Mouse (Mus musculus): ENCODE results near the gene Cradd. TPM values are rescaled to one million over a fixed set of nuclear protein-coding genes. Genes with fewer than 3 reads are reported as not detected.

The Cradd gene
- polyA plus RNA-seq, 1 experiment from 2014 or later: 11.6 TPM

- ATAC-seq (ENCODE audit: low FRiP score): no peak
- no peak overlapping the region for H3K27ac ChIP-seq
- H3K27me3 ChIP-seq (ENCODE audit: control insufficient read depth, insufficient read depth, low read length): no peaks in the 10 kb centered on the region
- no peak overlapping the region for H3K4me2 ChIP-seq (replicated peaks)
- 89% methylated on average over 8 of the region's 8 CpGs for WGBS
- no peaks in the 10 kb centered on the region for H3K36me3 ChIP-seq (replicated peaks; ENCODE audit: control insufficient read depth, insufficient read depth)
- H3K9ac ChIP-seq: no peak overlapping the region
- no peaks in the 10 kb centered on the region for H3K9me3 ChIP-seq (ENCODE audit: control insufficient read depth, low read length)
- H3K4me1 ChIP-seq (replicated peaks; ENCODE audit: control insufficient read depth, insufficient read depth, low read length): 0 out of 2 replicates have a peak, but pooled peaks cover 5% of the 10 kb centered on the region
- no peak for DNase-seq (ENCODE audit: low spot score)
- H3K4me3 ChIP-seq (replicated peaks; ENCODE audit: low read length): no peak overlapping the region
Observed at GRCm38 (mm10) chr10:95300178-95300793, 23.6 kb downstream of the Cradd start.

DNA sequence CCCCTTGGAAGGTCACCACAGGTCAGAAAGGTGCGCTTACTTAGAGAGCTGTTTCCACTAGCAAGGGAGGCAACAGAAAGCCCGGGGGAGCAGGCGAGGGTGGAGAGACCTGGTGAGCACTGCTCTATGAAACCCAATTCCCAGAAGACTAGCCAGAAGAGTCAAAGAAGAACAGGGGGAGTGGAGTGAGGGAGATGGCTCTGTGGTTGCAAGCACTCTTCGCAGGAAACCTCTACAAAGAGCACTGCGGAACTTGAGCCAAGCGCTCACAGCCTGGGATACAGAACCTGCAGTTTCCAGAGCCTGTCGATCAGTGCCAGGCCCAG, 24.2 kb downstream of the Cradd start:
- WGBS: 83% methylated on average over 7 of the region's 7 CpGs
- DNase-seq (ENCODE audit: low spot score) (no peak), ATAC-seq (ENCODE audit: low FRiP score) (no peak)
- Histone ChIP-seq H3K4me1 (replicated peaks; ENCODE audit: control insufficient read depth, insufficient read depth, low read length) (0 out of 2 replicates have a peak, but pooled peaks cover 5% of the 10 kb centered on the region), H3K27me3 (ENCODE audit: control insufficient read depth, insufficient read depth, low read length) (no peaks in the 10 kb centered on the region), H3K4me2 (replicated peaks) (no peak overlapping the region), H3K36me3 (replicated peaks; ENCODE audit: control insufficient read depth, insufficient read depth) (no peaks in the 10 kb centered on the region), H3K27ac (no peak overlapping the region), H3K9me3 (ENCODE audit: control insufficient read depth, low read length) (no peaks in the 10 kb centered on the region), H3K4me3 (replicated peaks; ENCODE audit: low read length) (no peak overlapping the region), H3K9ac (no peak overlapping the region)

- WGBS: 85% methylated on average over 18 of the region's 18 CpGs
Observed at GRCm38 (mm10) chr10:95299010-95299807, 24.7 kb downstream of the Cradd start.

GRCm38 (mm10) chr10:95298504-95298903, 25.4 kb downstream of the Cradd start:
- Histone ChIP-seq H3K9me3 (ENCODE audit: control insufficient read depth, low read length) (no peaks in the 10 kb centered on the region), H3K9ac (no peak overlapping the region), H3K4me1 (replicated peaks; ENCODE audit: control insufficient read depth, insufficient read depth, low read length) (0 out of 2 replicates have a peak, but pooled peaks cover 5% of the 10 kb centered on the region), H3K36me3 (replicated peaks; ENCODE audit: control insufficient read depth, insufficient read depth) (no peaks in the 10 kb centered on the region), H3K4me2 (replicated peaks) (no peak overlapping the region), H3K27ac (no peak overlapping the region), H3K27me3 (ENCODE audit: control insufficient read depth, insufficient read depth, low read length) (no peaks in the 10 kb centered on the region), H3K4me3 (replicated peaks; ENCODE audit: low read length) (no peak overlapping the region)
- ATAC-seq (ENCODE audit: low FRiP score) (no peak), DNase-seq (ENCODE audit: low spot score) (no peak)
- 83% methylated on average over 6 of the region's 6 CpGs for WGBS

More at GRCm38 (mm10) chr10:95299010-95299807, 24.7 kb downstream of the Cradd start:
- no peak for DNase-seq (ENCODE audit: low spot score)
- Histone ChIP-seq H3K4me2 (replicated peaks) (no peak overlapping the region), H3K27me3 (ENCODE audit: control insufficient read depth, insufficient read depth, low read length) (no peaks in the 10 kb centered on the region), H3K9ac (no peak overlapping the region), H3K9me3 (ENCODE audit: control insufficient read depth, low read length) (no peaks in the 10 kb centered on the region), H3K36me3 (replicated peaks; ENCODE audit: control insufficient read depth, insufficient read depth) (no peaks in the 10 kb centered on the region), H3K27ac (no peak overlapping the region), H3K4me3 (replicated peaks; ENCODE audit: low read length) (no peak overlapping the region), H3K4me1 (replicated peaks; ENCODE audit: control insufficient read depth, insufficient read depth, low read length) (0 out of 2 replicates have a peak, but pooled peaks cover 5% of the 10 kb centered on the region)
- ATAC-seq (ENCODE audit: low FRiP score): no peak

DNA sequence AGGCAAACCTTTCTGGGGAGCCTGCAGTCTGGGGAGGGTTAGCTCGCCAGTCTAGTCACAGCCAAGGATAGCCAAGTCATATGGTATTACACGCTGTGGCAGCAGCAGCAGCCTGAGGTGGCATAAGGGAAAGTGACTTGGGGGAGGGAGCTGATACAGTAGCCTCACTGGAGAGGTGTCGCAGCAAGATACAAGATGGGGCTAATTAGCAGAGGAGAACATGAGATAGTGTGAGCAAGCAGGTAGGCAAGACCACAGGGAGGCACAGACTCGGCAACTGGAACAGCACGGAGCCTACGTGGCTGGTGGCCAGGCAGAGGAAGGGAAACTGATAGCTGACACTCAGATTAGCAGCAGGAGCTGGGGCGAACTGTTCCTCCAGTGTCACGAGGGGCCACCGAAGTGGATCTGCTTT, 26.2 kb downstream of the Cradd start:
- H3K9me3 ChIP-seq (ENCODE audit: control insufficient read depth, low read length): no peaks in the 10 kb centered on the region
- H3K4me2 ChIP-seq (replicated peaks): no peak overlapping the region
- DNase-seq (ENCODE audit: low spot score): no peak
- H3K4me1 ChIP-seq (replicated peaks; ENCODE audit: control insufficient read depth, insufficient read depth, low read length): 0 out of 2 replicates have a peak, but pooled peaks cover 5% of the 10 kb centered on the region
- peak; percentile 66; the same call in 1 of the 2 replicates for ATAC-seq (ENCODE audit: low FRiP score)
- no peak overlapping the region for H3K27ac ChIP-seq
- WGBS: 58% methylated on average over 9 of the region's 9 CpGs
- H3K27me3 ChIP-seq (ENCODE audit: control insufficient read depth, insufficient read depth, low read length): no peaks in the 10 kb centered on the region
- H3K4me3 ChIP-seq (replicated peaks; ENCODE audit: low read length): no peak overlapping the region
- no peaks in the 10 kb centered on the region for H3K36me3 ChIP-seq (replicated peaks; ENCODE audit: control insufficient read depth, insufficient read depth)
- no peak overlapping the region for H3K9ac ChIP-seq

DNA sequence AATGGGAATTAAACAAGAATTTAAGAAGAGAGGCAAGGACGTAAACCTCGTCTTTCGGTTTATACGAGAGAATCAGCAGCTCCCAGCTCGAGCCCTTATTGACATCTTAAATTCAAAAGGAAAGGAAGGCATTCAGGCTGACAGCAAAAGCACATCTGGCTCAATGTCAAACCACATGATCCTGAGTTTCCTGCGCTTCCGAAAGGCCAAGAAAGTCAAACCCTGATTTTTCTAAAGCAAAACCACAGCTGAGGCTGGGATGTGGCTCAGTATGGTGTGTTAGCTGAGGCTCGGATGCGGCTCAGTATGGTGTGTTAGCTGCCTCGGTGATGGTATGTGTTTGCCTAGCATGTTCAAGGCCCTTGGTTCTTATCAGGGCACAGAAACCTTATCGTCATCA, 26.9 kb downstream of the Cradd start:
- 78% methylated on average over 11 of the region's 11 CpGs for WGBS
- H3K4me1 ChIP-seq (replicated peaks; ENCODE audit: control insufficient read depth, insufficient read depth, low read length): 0 out of 2 replicates have a peak, but pooled peaks cover 5% of the 10 kb centered on the region

GRCm38 (mm10) chr10:95293261-95293660, 30.7 kb downstream of the Cradd start:
- H3K4me2 ChIP-seq (replicated peaks): no peak overlapping the region
- no peaks in the 10 kb centered on the region for H3K36me3 ChIP-seq (replicated peaks; ENCODE audit: control insufficient read depth, insufficient read depth)
- ATAC-seq (ENCODE audit: low FRiP score) (no peak), DNase-seq (ENCODE audit: low spot score) (no peak)
- H3K27ac ChIP-seq: no peak overlapping the region
- H3K27me3 ChIP-seq (ENCODE audit: control insufficient read depth, insufficient read depth, low read length): no peaks in the 10 kb centered on the region
- no peak overlapping the region for H3K4me3 ChIP-seq (replicated peaks; ENCODE audit: low read length)
- H3K9ac ChIP-seq: no peak overlapping the region
- H3K4me1 ChIP-seq (replicated peaks; ENCODE audit: control insufficient read depth, insufficient read depth, low read length): 0 out of 2 replicates have a peak, but pooled peaks cover 5% of the 10 kb centered on the region
- H3K9me3 ChIP-seq (ENCODE audit: control insufficient read depth, low read length): no peaks in the 10 kb centered on the region
- WGBS: 95% methylated on average over 8 of the region's 8 CpGs

More for the DNA sequence above, 26.9 kb downstream of the Cradd start:
- Histone ChIP-seq H3K9ac (0 out of 2 replicates have a peak overlapping the region, but pooled peaks have one; percentile 16), H3K4me3 (replicated peaks; ENCODE audit: low read length) (no peak overlapping the region), H3K27me3 (ENCODE audit: control insufficient read depth, insufficient read depth, low read length) (no peaks in the 10 kb centered on the region), H3K36me3 (replicated peaks; ENCODE audit: control insufficient read depth, insufficient read depth) (no peaks in the 10 kb centered on the region), H3K4me2 (replicated peaks) (no peak overlapping the region), H3K27ac (no peak overlapping the region), H3K9me3 (ENCODE audit: control insufficient read depth, low read length) (no peaks in the 10 kb centered on the region)
- DNase-seq (ENCODE audit: low spot score) (no peak), ATAC-seq (ENCODE audit: low FRiP score) (no peak)

GRCm38 (mm10) chr10:95292269-95292668, 31.7 kb downstream of the Cradd start:
- Histone ChIP-seq H3K9me3 (ENCODE audit: control insufficient read depth, low read length) (no peaks in the 10 kb centered on the region), H3K27me3 (ENCODE audit: control insufficient read depth, insufficient read depth, low read length) (no peaks in the 10 kb centered on the region), H3K4me3 (replicated peaks; ENCODE audit: low read length) (no peak overlapping the region), H3K27ac (no peak overlapping the region), H3K36me3 (replicated peaks; ENCODE audit: control insufficient read depth, insufficient read depth) (no peaks in the 10 kb centered on the region), H3K4me1 (replicated peaks; ENCODE audit: control insufficient read depth, insufficient read depth, low read length) (no peaks in the 10 kb centered on the region), H3K9ac (no peak overlapping the region), H3K4me2 (replicated peaks) (no peak overlapping the region)
- no peak for ATAC-seq (ENCODE audit: low FRiP score)
- 92% methylated on average over 5 of the region's 5 CpGs for WGBS
- no peak for DNase-seq (ENCODE audit: low spot score)

GRCm38 (mm10) chr10:95291133-95291876, 32.6 kb downstream of the Cradd start:
- Histone ChIP-seq H3K4me1 (replicated peaks; ENCODE audit: control insufficient read depth, insufficient read depth, low read length) (no peaks in the 10 kb centered on the region), H3K4me2 (replicated peaks) (no peak overlapping the region), H3K27me3 (ENCODE audit: control insufficient read depth, insufficient read depth, low read length) (no peaks in the 10 kb centered on the region), H3K9me3 (ENCODE audit: control insufficient read depth, low read length) (no peaks in the 10 kb centered on the region), H3K36me3 (replicated peaks; ENCODE audit: control insufficient read depth, insufficient read depth) (no peaks in the 10 kb centered on the region), H3K27ac (no peak overlapping the region), H3K9ac (no peak overlapping the region), H3K4me3 (replicated peaks; ENCODE audit: low read length) (no peak overlapping the region)
- DNase-seq (ENCODE audit: low spot score) (no peak), ATAC-seq (ENCODE audit: low FRiP score) (no peak)
- 81% methylated on average over 13 of the region's 13 CpGs for WGBS

All from hindbrain, embryonic 14.5 days (tissue).